ENCODE assay signal across 17 mouse cellular contexts in genomic region chr4:88939397-88939796, GRCm38 (mm10). TPM values are rescaled to one million over a fixed set of nuclear protein-coding genes. Genes with fewer than 3 reads are reported as not detected.
"Had no signal": no experiment of that assay in that cellular context is flagged by ENCODE, and none has a peak within 500 bp of the region (broad histone marks: within the 10 kb centered on the region; RNA-seq: fewer than 3 reads in every experiment).

No protein-coding gene starts in this region.

- H3K36me3 ChIP-seq: kidney, embryonic 15.5 days; limb, embryonic 10.5 days; liver, embryonic 15.5 days; neural tube, embryonic 12.5 days had no signal

- DNase-seq: kidney, adult 2 months; kidney, postnatal 14 days; lung, adult 2 months; lung, postnatal 36 days; right cerebral cortex, postnatal 14 days; thymus, postnatal 36 days had no signal

- H3K9me3 ChIP-seq: kidney, embryonic 15.5 days; limb, embryonic 10.5 days; liver, embryonic 15.5 days; neural tube, embryonic 12.5 days had no signal

- H3K4me1 ChIP-seq: neural tube, embryonic 12.5 days had no signal

- H3K27ac ChIP-seq: liver, embryonic 15.5 days; neural tube, embryonic 12.5 days had no signal

RNA-seq across cellular contexts. Expression of gene Ifne, which starts 59.4 kb away (rescaled TPM):
- polyA plus RNA-seq: intestine, embryonic 16.5 days; kidney, adult 2 months; kidney, embryonic 15.5 days; large intestine, adult 2 months; limb, embryonic 10.5 days; limb, embryonic 14.5 days; liver, embryonic 11.5 days; liver, embryonic 15.5 days; lung, adult 2 months; lung, postnatal 0 days; neural tube, embryonic 12.5 days; stomach, embryonic 16.5 days; thymus, postnatal 0 days had no signal
